Mouse (Mus musculus) adrenal gland, postnatal 14 days (tissue): ENCODE results near the gene Dab1. TPM values are rescaled to one million over a fixed set of nuclear protein-coding genes. Genes with fewer than 3 reads are reported as not detected.

Experiments
- DNase-seq: peaks from one replicate; pipeline ENCODE4 v3.0.0; 2021; ENCODE audit warnings: mixed read lengths
- total RNA-seq: library from RNA; stranded (reverse); gene quantifications from 2 replicates; pipeline ENCODE4 v1.2.3, GENCODE M21; 2021

Dab1 gene
- total RNA-seq, 1 experiment from 2014 or later, result 0.37 TPM

DNA sequence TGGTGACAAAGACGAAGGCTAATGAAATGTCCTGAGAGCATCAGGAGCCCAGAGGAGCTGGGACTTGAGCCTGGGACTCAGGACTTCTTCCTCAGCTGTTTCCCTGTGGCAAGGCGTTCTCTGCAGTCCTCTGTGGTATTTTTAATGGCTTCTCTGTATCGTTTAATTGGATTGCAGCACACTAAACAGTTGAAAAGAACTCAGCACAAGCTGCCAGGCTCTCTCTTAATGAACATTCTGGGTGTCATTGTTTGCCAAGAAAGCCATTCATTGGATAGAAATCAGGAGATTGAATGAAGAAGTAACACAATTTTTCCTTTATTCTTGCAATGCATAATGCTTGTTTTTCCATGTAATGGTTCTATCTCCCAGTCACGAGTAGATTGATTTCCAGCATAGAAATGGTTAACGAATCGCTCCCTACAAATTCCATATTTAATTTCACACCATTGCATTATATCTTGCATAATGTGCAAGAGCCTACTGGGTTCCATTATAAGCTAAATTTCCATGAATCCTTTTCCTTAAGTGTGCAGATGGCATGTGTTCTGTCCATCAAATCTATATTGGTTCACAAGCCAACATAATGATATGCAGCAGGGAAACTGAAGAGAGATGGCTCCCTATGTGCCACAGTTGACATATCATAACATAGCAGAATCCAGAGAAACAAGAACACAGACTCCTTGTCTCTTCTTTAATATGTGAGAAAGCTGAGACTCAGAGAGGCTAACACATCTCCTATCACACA lies 650.4 kb downstream of the Dab1 start:
- no peak for DNase-seq

DNA sequence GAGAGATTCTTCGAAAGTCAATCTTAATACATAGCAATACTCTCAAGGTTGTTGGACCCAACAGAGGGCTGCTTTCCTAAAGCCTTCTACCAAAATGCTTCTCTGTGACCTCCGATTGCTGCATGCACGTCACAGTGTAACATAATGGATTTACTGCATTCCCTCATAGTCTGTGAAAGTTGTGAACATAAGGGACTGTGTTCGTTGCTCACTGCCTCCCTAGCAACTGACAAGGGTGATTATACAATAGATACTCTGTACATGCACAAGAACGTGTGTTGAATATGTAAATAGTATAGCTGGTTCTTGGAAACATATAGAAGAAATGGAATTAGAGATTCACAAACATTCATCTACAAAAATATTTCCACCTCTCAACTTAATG lies 651.0 kb downstream of the Dab1 start:
- DNase-seq, result no peak

DNA sequence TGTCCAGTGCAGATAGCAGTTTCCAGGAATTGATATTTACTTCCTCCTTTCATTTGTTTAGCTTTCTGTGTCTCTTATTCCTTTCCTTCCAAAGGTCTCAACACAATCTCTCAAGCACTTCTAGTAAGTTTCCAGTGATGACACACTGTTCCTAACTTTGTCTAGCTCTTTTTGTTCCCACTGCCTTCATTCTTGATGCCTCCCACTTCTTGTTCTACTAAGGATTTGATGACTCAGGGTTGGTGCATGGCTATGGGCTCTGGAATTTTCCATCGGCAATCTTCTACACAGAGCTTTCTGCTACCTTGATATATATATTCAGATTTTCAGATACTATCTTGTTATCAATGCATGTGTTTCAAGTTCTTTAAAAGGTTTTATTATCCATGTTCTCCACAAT lies 656.1 kb downstream of the Dab1 start:
- no peak for DNase-seq

DNA sequence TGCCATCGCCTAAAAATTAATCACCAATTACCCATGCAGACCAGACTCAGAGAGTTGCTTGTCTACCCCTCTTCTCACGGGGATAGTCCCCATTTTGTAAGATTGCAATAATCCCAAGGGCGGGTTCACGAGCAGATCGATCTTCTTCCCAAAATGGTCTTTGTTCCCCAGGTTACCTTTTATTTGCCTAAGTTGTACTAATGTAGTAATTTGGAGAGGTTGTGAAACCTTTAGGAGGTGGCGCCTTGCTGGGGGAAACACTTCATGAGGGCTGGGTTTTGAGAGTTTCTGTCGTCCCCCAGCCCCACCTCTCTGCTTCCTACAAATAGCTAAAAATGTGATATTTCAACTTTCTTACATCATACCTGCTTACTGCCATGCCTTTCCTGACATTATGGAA lies 657.8 kb downstream of the Dab1 start:
- no peak for DNase-seq

DNA sequence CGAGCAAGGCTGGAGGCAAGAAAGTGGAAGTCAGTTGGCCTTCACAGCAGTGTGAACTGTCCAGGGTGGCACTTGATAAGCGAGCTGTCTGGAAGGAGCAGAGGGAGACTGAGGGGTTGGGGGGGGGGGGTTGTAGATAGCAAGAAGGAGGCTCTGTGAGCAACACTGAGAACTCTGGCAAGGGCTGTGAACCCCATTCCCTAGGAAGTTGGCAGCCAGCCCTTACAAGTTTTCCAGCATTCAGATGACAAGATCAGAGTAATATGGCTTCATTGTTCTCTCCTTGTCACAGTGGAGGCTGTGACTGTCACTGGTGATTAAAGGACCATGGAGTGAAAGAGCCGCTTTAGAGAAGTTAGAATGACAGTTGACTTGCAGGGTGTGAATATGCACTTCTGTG lies 662.4 kb downstream of the Dab1 start:
- DNase-seq, result no peak

DNA sequence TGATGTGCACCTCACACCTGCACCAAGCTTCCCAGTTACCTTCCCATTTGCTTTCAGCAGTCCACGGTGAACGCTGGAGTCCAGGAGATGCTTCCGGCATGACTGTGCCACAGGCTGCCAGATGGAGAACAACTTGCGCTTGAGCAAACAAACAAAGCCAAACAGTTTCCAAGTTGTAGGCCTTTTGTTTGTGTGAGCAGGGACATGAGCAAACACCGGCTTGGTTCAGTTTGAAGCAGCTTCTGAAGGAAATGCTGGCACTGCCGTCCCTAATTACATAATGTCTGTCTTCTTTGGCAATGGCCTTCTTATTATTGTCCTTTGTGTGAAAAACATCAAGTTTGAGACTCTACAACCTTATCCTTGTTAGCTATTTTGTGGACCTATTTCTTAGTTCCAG lies 664.7 kb downstream of the Dab1 start:
- DNase-seq, result no peak

DNA sequence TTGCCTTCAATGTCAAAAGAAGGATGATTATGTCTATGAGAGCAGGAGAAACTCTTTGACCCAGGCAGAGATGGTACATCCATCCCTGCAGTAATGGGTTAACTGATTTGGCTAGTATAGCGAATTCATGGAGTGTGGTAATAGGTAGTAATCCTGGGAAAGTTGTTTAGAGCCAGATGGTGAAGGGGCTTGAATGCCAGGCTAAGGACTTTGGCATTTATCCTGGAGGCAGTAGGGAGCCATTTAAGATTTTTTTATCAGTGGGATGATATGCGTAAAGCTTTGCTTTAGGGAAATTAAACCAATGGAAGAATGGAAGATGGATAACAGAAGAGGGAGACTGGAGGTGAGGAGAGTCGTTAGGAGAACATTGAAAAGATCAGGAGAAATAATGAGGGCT lies 669.2 kb downstream of the Dab1 start:
- no peak for DNase-seq

DNA sequence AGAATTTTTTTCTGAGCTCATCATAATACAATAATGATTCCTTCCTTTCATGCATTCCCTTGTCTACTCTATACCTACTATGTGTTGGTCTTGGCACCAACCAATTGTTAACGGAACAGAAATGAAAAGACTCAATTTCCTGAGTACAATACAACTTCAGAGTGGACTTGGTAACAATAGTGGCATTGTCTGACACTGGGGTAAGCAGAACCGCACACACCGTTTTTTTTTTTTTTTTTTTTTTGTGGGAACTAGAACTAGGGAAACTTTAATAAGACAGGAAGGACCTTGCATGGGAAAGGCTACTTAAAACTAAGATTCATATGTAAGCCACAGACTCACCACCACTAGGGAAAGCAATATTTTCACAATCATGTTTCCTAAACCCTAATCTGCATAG lies 682.6 kb downstream of the Dab1 start:
- no peak for DNase-seq

DNA sequence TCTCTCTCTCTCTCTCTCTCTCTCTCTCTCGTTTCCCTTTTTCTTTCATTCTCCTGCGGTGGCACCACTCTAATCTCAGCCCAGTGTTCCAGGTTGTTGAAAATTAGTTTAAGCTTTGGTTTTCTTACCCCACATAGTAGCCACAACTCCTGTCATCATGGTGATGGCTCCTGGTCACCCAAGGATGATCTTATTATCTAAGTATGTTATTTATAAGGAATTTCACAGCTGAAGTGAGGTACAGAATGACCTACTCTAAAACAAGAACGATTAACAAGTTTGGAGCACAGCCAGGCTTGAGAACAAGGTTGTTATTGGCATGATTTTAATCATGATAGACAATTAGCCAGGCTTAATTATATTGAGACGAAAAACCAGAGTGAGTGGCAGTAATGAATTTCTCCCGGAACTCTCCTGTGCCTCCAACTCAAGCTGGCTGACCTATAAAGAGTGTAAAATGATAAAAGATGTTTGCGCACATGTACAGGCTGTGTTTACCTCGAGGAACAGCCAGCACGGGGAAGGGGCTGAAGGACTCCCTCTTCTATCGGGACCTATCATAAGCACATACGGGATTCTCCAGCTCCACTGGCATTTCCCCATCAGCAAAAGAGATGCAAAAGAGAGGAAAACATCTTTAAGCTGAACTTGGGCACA lies 684.0 kb downstream of the Dab1 start:
- DNase-seq, result no peak

DNA sequence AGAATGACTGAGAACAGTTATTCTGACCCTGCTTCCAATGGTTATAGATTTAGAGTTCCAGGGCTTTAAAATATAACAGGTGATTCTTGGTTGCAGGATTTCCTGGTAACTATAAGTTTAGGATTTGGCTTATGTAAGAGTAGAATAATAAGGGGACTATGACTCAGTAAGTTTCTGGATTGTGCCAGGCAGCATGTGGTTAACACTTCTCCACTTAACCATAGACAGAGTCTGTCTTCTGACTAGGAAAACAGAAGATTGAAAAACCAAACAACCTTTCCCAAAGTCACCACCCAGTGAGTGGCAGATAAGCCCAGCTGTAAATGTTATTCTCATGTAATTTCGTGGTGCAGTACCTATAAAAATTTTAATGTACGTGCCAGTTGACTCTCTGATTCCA lies 688.6 kb downstream of the Dab1 start:
- DNase-seq, result no peak

DNA sequence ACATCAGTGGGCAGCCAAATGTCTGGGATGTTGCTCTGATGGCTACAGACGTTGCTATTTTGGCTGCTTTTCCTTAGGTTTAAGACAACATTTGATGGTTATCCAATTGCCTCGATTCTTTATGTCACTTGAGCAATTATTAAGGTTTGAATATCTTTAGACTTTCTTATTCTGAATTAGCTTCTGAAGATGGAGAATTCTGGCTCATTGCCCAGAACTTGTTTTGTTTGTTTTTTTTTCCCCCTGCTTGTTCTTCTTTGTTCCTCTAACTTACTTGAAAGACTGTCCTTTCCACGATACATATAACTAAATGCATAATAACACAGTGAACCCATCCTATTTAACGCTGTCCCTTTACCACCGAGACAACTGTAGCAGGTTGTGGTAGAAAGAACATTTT lies 707.1 kb downstream of the Dab1 start:
- no peak for DNase-seq

DNA sequence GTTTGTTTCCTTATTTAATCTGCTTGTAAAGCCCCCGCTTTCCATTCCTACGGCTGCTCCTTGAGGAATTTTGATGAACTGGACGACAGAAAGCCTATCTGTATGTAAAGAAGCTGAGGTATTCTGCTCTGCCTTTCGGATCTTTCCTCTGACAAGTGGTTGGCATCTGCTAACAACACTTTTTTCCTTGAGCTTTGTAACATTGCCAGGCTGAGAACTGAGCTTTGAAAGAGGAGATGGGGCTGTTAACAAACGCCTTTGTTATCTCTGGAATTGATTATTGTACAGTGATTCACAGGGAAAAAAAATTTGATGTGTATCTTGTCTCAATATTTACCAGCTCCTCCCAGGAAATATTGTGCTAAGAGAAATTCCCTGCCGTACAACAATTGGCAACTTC lies 712.7 kb downstream of the Dab1 start:
- no peak for DNase-seq

DNA sequence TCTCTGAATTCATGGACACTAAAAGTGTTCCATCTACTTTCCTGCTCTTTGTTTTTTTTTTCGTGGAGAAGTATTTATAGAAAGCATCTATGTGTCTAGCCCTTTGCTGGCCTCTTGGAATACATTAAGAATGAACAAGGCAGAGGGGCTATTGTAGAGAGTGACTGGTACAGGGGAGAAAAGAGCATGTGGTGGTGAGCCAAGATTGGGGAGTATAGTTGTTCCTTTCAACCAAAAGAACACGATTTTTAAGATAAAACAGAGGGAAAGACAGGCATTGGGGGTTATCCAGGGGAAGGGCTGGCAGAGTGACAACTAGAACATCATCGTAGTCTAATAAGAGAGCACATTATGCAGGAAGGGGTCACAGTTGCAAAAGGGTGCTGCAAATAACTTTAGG lies 713.2 kb downstream of the Dab1 start:
- no peak for DNase-seq

DNA sequence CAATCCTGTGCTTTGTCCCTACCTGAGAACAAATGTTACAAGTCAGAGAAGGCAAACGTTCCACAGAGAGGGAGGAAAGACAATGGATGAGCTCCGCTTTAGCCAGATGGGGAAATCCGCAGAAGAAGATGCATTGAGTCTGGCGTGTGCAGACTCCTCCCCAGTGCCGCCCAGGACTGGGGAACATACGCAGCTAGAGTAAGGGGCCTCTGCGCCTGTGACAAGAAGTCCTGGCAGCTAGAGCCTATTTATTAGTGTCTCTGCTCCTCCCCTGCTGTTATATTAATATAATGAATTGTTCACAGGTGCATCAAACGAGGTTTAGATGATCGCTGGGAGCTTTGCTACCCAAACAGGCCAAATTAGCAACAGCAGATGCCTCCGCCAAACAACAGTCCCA lies 718.1 kb downstream of the Dab1 start:
- DNase-seq, result no peak

DNA sequence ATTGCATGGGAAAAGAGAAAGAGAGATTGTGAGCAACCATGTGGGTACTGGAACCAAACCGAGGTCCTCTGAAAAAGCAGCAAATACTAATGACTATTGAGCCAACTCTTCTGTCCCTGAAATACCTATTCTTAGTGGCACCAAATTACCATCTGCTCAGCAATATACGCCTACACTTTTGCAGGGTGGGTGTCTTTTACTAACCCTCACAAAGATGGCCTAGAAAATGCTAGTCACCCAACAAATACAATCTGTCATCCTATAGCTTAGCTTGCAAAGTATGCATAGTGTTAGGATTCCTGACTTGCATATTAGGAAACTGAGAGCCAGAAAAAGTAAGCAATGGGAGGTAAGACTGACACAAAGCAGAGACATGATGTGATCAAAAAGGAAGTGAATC lies 719.2 kb downstream of the Dab1 start:
- DNase-seq, result no peak

DNA sequence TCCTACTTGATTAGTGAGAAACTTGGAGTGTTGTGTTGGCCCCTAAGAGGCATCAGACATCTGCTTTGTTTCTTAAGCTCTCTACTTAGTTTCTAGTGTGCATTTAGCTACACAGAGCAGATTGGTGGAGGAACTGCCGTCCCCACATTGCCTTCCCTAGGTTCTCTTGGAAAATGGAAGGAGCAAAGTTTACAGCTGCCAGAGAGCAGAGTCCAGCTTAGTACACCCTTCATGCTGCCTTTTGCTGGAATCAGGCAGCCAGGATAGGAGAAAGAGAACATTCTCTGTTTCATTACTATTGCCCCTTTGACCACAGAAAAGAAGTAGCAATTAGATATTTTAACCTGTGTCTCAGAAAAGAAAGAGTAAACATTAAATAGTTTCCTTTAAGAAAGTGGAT lies 742.2 kb downstream of the Dab1 start:
- DNase-seq, result no peak

DNA sequence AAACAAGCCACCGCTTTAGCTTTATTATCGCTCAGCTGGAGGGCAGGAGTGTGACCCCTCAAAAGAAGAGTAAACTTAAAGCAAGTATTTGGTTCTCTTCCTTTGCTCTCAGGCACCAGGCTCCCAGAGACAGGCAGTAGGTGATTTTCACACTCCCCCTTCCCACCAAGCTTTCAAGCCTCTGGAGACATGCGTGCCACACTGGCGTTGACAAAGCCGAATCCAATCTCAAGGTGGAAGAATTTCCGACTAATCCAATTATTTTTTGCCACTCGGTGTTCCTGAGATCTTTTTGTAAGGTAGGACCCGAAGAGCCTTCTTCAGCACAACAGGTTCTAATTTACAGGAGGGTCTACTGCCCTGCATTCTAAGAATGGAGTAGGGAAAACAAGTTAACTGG lies 747.3 kb downstream of the Dab1 start:
- DNase-seq, result no peak

DNA sequence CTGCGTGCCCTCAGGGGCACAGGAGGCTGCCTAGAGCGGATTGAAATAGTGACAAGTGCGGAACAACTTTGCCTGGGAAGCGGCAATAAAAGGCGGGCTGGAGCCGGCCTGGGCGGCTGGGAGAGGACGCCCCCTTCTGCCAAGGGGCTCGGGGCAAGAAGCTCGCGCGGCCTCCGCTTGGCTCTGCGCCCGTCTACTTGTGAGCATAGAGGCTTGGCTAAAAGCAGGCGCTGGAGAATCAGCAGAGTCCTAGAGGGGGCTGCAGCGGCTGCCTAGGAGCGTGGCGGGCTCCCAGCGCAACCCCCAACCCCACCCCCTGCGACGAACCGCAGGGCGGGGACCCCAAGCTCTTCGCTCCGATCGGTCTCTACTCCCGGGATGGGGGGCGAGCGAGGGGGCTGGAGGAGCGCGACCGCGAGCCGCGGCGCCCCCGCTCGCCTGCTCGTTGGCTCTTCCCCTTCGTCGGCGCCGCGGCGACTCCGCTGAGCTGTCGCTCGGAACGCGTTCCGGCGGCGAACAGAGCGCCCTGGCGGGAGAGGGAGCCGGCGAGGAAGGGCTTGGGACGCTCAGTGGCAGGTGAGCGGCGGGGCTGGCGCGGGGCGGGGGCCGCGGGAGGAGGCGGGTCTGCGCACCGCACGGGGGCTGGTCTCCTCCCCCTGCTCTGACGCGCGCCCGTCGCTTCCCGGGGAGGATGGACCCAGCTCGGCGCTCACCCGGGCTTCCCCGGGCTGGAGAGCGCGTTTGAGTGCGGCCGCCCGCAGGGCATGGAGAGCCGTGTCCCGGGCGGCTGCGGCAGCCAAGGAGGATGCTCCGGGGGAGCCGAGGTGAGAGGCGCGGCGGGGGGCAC lies 748.0 kb downstream of the Dab1 start:
- peak; percentile 72 for DNase-seq

DNA sequence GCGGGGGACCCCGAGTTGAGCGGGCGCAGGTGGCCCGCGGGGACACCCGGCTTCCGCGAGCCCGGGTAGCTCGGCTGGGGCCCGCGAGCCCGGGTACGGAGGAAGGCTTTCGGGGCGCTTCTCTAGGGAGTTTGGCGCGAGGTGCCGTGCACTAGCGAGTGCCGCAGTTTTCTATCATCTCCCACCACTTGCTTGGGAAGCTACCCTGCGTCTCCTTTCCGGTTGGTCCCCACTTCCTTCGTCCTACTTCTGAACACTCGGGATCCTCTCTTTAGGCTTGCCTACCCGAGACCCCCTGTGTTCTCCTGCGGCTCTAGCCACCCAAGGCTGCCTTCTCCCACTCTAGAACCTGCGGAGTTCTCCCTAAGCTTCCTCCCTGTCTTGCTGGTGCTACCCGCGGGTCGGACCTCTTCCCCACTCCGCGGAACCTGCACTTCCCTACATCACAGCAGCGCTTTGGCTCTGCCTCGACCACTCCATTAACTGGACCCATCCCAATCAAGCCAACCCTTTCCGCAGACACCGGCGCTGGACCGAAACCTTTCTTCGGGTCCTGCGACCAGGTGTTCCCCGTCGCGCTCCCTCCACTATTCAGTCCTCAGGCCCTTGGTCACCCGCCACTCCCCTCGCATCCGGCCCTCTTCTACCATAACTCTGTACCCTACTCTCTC lies 748.7 kb downstream of the Dab1 start:
- DNase-seq, result no peak

DNA sequence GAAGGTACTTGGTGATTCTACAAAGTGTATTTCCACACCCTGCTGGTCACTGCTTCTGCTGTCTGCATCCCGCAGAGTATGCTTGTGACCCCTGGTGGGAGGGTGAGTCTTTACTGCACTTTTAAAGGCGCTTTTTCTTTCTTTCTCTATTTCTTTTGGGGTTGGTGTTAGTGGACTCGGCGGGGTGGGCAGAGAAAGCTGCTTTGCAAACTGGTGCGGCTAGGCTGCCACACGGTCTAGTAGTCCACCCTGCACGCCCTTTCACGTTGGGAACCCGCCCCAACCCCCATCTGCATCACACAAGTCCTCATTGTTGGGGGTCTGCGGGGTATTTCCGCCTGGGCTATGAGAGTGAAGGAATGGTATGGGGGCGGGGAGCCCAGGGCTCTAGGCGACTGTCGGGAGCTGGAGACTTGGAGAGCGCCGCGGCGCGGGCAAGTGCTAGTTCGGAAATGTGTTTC lies 749.4 kb downstream of the Dab1 start:
- peak; percentile 10 for DNase-seq

DNA sequence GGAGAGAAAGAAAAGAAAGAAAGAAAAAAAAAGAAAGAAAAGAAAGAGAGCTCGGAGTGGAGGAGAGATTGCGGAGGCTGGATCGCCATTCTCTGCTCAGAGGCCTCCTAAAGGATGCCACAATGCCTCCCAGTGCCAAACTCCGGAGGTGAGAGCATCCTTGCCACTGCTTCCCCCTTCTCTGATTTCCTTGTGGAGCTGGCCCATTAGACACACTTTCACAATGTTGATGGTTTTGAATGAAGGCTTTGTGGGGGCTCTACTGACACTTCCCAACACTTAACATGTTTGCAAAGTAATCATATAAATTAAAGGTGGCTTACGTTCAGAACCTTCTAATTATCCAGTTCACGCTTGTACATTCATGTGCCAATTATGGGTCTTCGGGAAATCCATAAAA lies 749.9 kb downstream of the Dab1 start:
- no peak for DNase-seq

DNA sequence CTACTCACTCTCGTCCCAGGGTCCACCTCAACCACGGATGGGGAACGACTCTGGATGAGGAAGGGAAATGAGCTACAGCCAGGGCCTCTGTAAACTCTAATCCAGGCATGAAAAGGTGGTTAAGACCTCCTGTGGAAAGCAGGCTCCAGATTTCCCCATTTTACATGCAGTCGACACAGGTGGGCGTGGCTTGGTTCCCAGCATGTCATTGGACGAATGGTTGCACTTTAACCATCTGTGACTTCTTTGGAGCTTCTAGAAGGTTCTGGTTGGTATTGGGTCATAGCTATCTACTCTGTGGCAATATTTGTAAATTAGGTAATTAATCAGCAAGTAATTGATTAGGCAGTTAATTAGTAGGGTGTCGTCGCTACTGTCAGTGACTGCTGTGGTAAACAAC lies 752.0 kb downstream of the Dab1 start:
- no peak for DNase-seq

DNA sequence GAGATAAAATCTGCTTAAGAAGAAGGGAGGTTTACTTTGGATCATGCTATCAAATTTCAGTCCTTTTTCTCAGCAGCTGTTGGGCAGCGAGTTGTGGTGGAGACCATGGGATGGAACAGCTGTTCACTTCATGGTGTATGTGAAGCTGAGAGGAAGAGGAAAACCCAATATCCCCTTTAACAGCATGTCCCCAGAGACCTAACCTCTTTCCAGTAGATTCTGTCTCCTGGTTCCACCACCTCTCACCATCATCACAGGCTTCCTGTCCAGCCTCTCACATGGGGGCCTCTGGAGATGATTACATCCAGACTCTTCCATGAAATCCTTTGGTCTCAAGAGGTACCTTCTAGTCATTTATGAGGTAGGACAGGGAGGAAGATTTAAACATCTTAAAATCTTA lies 755.0 kb downstream of the Dab1 start:
- DNase-seq, result no peak
